ENCODE assay signal across 8 mouse cellular contexts in genomic region chr5:23675499-23676155, GRCm38 (mm10). TPM values are rescaled to one million over a fixed set of nuclear protein-coding genes. Genes with fewer than 3 reads are reported as not detected.
DNase-seq lines count a peak whose midpoint lies in the region; ATAC-seq and TF ChIP-seq lines count a peak whose summit lies in the region.

No protein-coding gene starts in this region.

- DNase-seq in gastrocnemius, postnatal 14 days: peak; percentile 54
- peak; percentile 61 to 78 for DNase-seq in left cerebral cortex, postnatal 36 days (ENCODE audit: low spot score in 2 of 2)
- DNase-seq in midbrain, embryonic 11.5 days (ENCODE audit: low spot score, missing footprints): peak; percentile 96

- H3K9ac ChIP-seq in midbrain, embryonic 11.5 days (ENCODE audit: low read length): peak overlapping the region; percentile 85

- H3K36me3 ChIP-seq in erythroblast, embryonic 14.5 days (ENCODE audit: control insufficient read depth): no peaks in the 10 kb centered on the region
- H3K36me3 ChIP-seq in midbrain, embryonic 11.5 days (ENCODE audit: control insufficient read depth, insufficient read depth, low read length): no peaks in the 10 kb centered on the region
- H3K36me3 ChIP-seq in small intestine, adult 2 months (ENCODE audit: control insufficient read depth, insufficient read depth, low read length): no peaks in the 10 kb centered on the region

- TF ChIP-seq POLR2A in small intestine, adult 2 months (IDR thresholded peaks at IDR 0.05; ENCODE audit: low read depth, low read length): no peak

- H3K4me3 ChIP-seq in erythroblast, embryonic 14.5 days (replicated peaks): peak overlapping the region; percentile 64
- H3K4me3 ChIP-seq in midbrain, embryonic 11.5 days (ENCODE audit: low read depth, low read length): peak overlapping the region; percentile 92
- H3K4me3 ChIP-seq in small intestine, adult 2 months (ENCODE audit: low read depth, low read length): peak overlapping the region; percentile 100

- H3K27ac ChIP-seq in midbrain, embryonic 11.5 days (ENCODE audit: low read depth, low read length): peak overlapping the region; percentile 78
- no peak overlapping the region for H3K27ac ChIP-seq in small intestine, adult 2 months (ENCODE audit: insufficient read depth, low read depth, low read length)

- peak overlapping the region; percentile 92 for H3K4me2 ChIP-seq in midbrain, embryonic 11.5 days

- TF ChIP-seq CTCF in small intestine, adult 2 months (IDR thresholded peaks at IDR 0.05; ENCODE audit: extremely low read depth, insufficient read length, insufficient replicate concordance, low read depth, low read length): no peak

- ATAC-seq in erythroblast, adult 5-6 weeks (replicated peaks; ENCODE audit: low FRiP score, poor library complexity, severe bottlenecking): no peak
- ATAC-seq in common myeloid progenitor, adult 5-6 weeks (replicated peaks; ENCODE audit: low read depth, poor library complexity, severe bottlenecking): peak; percentile 17; the same call in 1 of the 2 replicates
- ATAC-seq in inflammation-experienced regulatory T-cells, adult 6 months: peak; percentile 34
- ATAC-seq in midbrain, embryonic 11.5 days (ENCODE audit: low FRiP score): peak; percentile 90

- H3K9me3 ChIP-seq in erythroblast, embryonic 14.5 days (ENCODE audit: control insufficient read depth, low read length): no peaks in the 10 kb centered on the region
- H3K9me3 ChIP-seq in midbrain, embryonic 11.5 days (ENCODE audit: control insufficient read depth, low read length): no peaks in the 10 kb centered on the region

- under 1% methylated on average over 43 of the region's 95 CpGs for WGBS in midbrain, embryonic 11.5 days
- under 1% methylated on average over 83 of the region's 95 CpGs for WGBS in small intestine, adult 2 months

- peaks cover 56% of the 10 kb centered on the region for H3K27me3 ChIP-seq in erythroblast, embryonic 14.5 days (ENCODE audit: control insufficient read depth)
- no peaks in the 10 kb centered on the region; the same call in 1 of the 2 replicates for H3K27me3 ChIP-seq in midbrain, embryonic 11.5 days (ENCODE audit: control insufficient read depth, insufficient read depth, low read length)
- peaks cover 13% of the 10 kb centered on the region for H3K27me3 ChIP-seq in small intestine, adult 2 months (ENCODE audit: control insufficient read depth, insufficient read depth, low read length)

- intact Hi-C loops in gastrocnemius, postnatal 14 days (cut with DNase I; ENCODE audit: low total_unique reads): no loop called here
- intact Hi-C loops in left cerebral cortex, postnatal 36 days (cut with DNase I): loop anchor here (5.0 kb wide), 1 partner anchor 82 kb away; no protein-coding TSS in a partner anchor

- peaks cover 13% of the 10 kb centered on the region for H3K4me1 ChIP-seq in erythroblast, embryonic 14.5 days (ENCODE audit: control insufficient read depth)
- H3K4me1 ChIP-seq in midbrain, embryonic 11.5 days (ENCODE audit: control insufficient read depth, insufficient read depth, low read length): peaks cover 2% of the 10 kb centered on the region; the same call in 1 of the 2 replicates
- peaks cover 4% of the 10 kb centered on the region for H3K4me1 ChIP-seq in small intestine, adult 2 months (ENCODE audit: control insufficient read depth, insufficient read depth, insufficient read length, low read length)

RNA-seq across cellular contexts. Expression of gene Srpk2, which starts 8.8 kb away (rescaled TPM):
- 0.02 and 0.06 TPM in 2 replicates for polyA plus RNA-seq in erythroblast, embryonic 14.5 days (2012)
- total RNA-seq in erythroblast, adult 5-6 weeks (2015; ENCODE audit: low replicate concordance): 15.2 and 18.2 TPM in 2 replicates
- total RNA-seq in erythroblast, adult 5-6 weeks (2017; ENCODE audit: low replicate concordance): 18.7 and 20.8 TPM in 2 replicates
- total RNA-seq in common myeloid progenitor, adult 5-6 weeks (2017): 45.5 and 48.5 TPM in 2 replicates
- total RNA-seq in gastrocnemius, postnatal 14 days (2021): 10 to 100 TPM; 23.8 to 31.2 TPM
- 10 to 100 TPM; 71.5 to 98.3 (median 72.5) TPM for polyA plus RNA-seq in inflammation-experienced regulatory T-cells, adult 6 months (2017; shearing (Covaris generic))
- 100 to 1,000 TPM; 179 to 194 TPM for total RNA-seq in left cerebral cortex, postnatal 36 days (2021)
- polyA plus RNA-seq in midbrain, embryonic 11.5 days (2014; fragmentation: Nextera tagmentation; extraction: Ambion mirVana): 59.5 and 62.1 TPM in 2 replicates
- 0.61 and 0.91 TPM in 2 replicates for polyA plus RNA-seq in small intestine, adult 2 months (2012; rRNA removed)
